Mouse (Mus musculus) cerebellum, adult 2 months (tissue): ENCODE results near the gene Myo3b. TPM values are rescaled to one million over a fixed set of nuclear protein-coding genes. Genes with fewer than 3 reads are reported as not detected.

Experiments
- DNase-seq, 2 experiments: peaks; one replicate each; pipeline ENCODE4 v3.0.0; 2021
- H3K27ac ChIP-seq: fragments of 200-500 bp; 2 replicates; pipeline ENCODE4 v1.5.1; 2012; ENCODE audit warnings: low read length, control low read depth, inconsistent platforms; ENCODE audit not compliant: insufficient read depth
- H3K27me3 ChIP-seq: fragments of 200-500 bp; 2 replicates; pipeline ENCODE4 v1.6.1; 2012; ENCODE audit warnings: inconsistent platforms, mild to moderate bottlenecking, low read length, moderate library complexity; ENCODE audit not compliant: control insufficient read depth, insufficient read depth
- H3K4me1 ChIP-seq: fragments of 200-500 bp; 2 replicates; pipeline ENCODE4 v1.6.1; 2011; ENCODE audit warnings: low read length; ENCODE audit not compliant: control insufficient read depth, insufficient read depth
- H3K4me3 ChIP-seq: fragments of 200-500 bp; replicated peaks from 2 replicates; pipeline ENCODE3; 2011; ENCODE audit warnings: mild to moderate bottlenecking, low read depth, low read length, control low read depth; ENCODE audit not compliant: insufficient read depth
- CTCF ChIP-seq: fragments of 200-500 bp; IDR thresholded peaks from 2 replicates; pipeline ENCODE4 v1.5.1; 2011; ENCODE audit warnings: low read depth, mild to moderate bottlenecking, control low read depth, low read length, moderate library complexity, borderline replicate concordance; ENCODE audit not compliant: insufficient read depth
- POLR2A ChIP-seq: fragments of 200-500 bp; IDR thresholded peaks from 2 replicates; pipeline ENCODE4 v1.6.1; 2011; ENCODE audit warnings: low read length, control low read depth, borderline replicate concordance; ENCODE audit not compliant: insufficient read depth
- WGBS: fragments of 180-500 bp; shearing (Covaris S2); methylation state at CpG from one replicate; pipeline ENCODE4 v1.1.7; 2018; 5-methylcytosine and 5-hydroxymethylcytosine counted together
- polyA plus RNA-seq: library from polyadenylated mRNA; depleted of rRNA; stranded (reverse); fragments of >200 nt; gene quantifications from 2 replicates; pipeline ENCODE4 v1.2.3, GENCODE M21; 2012

Gene Myo3b
- polyA plus RNA-seq, 1 experiment = 0.08 TPM

DNA sequence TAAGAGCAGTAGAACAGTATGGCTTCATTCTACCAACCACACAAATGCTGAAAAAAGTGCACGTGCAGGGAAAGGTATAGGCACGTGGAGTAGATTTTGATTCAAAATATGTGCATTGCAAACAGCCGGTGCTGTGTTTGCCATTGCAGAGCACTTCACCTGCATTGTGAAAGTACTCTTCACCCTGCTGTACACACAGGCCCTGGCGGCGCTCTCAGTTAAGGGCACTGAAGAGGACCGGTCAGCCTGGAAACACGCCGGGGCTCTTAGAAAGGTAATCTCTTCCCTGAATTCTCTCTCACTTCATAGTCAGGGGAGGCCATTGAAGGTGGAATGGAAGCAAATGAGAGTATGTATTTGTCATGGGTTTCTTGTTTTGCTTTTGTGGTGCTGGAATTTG lies 26.0 kb upstream of the Myo3b start:
- Histone ChIP-seq H3K27ac (no peak overlapping the region), H3K4me1 (no peaks in the 10 kb centered on the region), H3K4me3 (no peak overlapping the region), H3K27me3 (no peaks in the 10 kb centered on the region)
- WGBS = 96% methylated on average over 8 of the region's 8 CpGs
- DNase-seq = no peak
- TF ChIP-seq CTCF = no peak

DNA sequence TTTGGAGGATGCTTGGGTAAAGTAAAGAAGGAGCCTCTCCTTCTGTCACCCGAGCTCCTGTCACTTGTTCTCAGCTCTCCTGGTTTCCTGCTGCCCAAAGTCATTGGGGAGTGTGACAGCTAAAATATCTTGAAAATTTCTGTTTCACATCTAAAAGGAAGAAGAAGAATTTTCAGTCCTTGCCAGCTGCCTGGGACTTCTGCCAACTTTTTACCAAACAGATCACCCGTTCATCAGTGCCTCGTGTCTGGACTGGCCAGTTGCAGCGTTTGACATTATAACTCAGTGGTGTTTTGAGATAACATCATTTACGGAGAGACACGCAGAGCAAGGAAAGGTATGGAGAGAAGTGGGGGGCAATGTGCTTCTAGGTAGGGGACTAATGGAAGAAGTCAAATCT lies 20.7 kb upstream of the Myo3b start:
- DNase-seq = peak; percentile 26 to 36
- TF ChIP-seq POLR2A (no peak), CTCF (no peak)
- Histone ChIP-seq H3K4me1 (no peaks in the 10 kb centered on the region), H3K4me3 (no peak overlapping the region), H3K27ac (no peak overlapping the region), H3K27me3 (no peaks in the 10 kb centered on the region)
- 19% methylated on average over 6 of the region's 6 CpGs for WGBS

DNA sequence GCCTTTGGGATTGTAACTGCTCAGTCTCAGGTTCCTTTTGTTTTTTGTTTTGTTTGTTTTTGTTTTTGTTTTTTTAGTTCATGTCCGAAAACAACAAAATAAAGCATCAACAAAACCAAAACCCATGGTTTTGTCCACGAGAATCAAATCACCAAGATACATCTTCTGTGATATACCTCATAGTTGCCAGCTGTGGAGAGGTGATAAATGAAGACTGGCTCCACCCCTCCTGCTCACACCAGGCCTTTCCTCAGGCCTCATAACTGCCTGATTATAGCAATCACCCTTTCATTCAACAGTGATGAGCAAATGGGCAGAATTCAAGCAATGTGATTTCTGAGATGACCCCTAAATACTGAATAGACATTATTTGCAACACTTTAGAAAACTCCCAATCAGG lies 14.5 kb upstream of the Myo3b start:
- no peaks in the 10 kb centered on the region for H3K4me1 ChIP-seq
- 98% methylated on average over 2 of the region's 2 CpGs for WGBS
- no peak for TF ChIP-seq CTCF
- TF ChIP-seq POLR2A = no peak
- H3K4me3 ChIP-seq = no peak overlapping the region
- no peaks in the 10 kb centered on the region for H3K27me3 ChIP-seq
- DNase-seq = no peak
- H3K27ac ChIP-seq = no peak overlapping the region

DNA sequence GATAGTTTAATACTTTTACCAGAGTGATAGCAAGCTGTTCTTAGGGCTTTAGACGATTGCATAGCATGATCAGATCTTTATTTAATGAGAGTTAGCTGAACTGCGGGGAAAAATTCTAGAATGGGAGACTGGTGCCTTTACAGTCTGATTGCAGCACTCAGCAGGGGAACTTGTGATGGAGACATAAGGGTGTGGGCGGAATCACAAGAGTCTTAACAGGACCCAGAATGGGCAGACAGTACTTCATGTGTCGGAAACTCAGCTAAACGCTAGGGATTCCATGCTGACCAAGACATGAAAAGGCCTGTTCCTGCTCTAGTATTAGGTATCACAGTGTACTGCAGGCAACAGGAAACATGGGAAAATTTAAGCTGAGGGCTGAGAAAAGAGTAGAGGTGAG lies 13.2 kb upstream of the Myo3b start:
- no peak overlapping the region for H3K27ac ChIP-seq

DNA sequence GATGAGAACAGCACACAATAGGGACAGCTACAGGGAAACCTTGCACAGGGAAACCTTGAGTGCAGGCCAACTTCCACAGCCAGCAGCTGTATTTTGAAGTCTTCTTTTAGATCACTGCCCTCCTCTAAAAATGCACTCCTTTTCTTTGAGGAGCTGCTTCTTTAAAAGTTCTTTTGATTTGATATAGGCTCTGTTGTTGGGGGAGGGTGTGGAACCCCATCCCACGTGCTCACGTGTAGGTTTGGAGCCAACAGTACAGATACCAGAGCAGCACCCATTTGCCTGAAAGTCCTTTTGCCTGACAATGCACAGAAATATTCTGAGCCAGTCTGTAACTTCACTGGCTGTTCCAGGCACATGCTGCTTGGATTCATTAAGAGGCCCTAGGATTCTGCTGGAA lies 7.5 kb upstream of the Myo3b start:
- Histone ChIP-seq H3K4me1 (no peaks in the 10 kb centered on the region), H3K27ac (no peak overlapping the region), H3K27me3 (no peaks in the 10 kb centered on the region), H3K4me3 (no peak overlapping the region)
- no peak for TF ChIP-seq POLR2A
- no peak for TF ChIP-seq CTCF
- no peak for DNase-seq
- 48% methylated on average over 2 of the region's 2 CpGs for WGBS

More for the DNA sequence above, 13.2 kb upstream of the Myo3b start:
- H3K27me3 ChIP-seq = no peaks in the 10 kb centered on the region
- 90% methylated on average over 5 of the region's 5 CpGs for WGBS
- no peak for DNase-seq
- H3K4me3 ChIP-seq = no peak overlapping the region
- TF ChIP-seq POLR2A (no peak), CTCF (no peak)
- no peaks in the 10 kb centered on the region for H3K4me1 ChIP-seq

DNA sequence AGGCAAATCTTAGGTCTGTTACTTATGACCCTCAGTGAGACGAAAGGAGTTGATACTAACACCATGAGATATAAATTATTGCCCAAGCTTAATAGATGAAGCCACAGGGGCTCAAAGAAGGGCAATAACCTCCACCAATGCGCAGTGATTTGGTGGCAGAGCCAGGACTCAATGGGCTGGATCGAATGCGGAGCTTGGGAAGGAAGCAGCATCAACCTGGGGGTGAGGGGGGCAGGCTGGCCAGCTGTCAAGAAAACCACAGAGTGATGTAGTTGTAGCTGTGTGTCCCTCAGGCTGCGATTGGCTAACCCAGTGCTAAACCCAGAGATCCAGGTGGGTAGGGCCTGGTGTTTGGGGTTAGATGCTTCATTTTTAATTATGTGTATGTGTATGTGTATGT lies 4.0 kb upstream of the Myo3b start:
- Histone ChIP-seq H3K4me3 (no peak overlapping the region), H3K4me1 (no peaks in the 10 kb centered on the region), H3K27me3 (no peaks in the 10 kb centered on the region), H3K27ac (no peak overlapping the region)
- TF ChIP-seq CTCF (no peak), POLR2A (no peak)
- WGBS = 58% methylated on average over 5 of the region's 5 CpGs
- DNase-seq = no peak

DNA sequence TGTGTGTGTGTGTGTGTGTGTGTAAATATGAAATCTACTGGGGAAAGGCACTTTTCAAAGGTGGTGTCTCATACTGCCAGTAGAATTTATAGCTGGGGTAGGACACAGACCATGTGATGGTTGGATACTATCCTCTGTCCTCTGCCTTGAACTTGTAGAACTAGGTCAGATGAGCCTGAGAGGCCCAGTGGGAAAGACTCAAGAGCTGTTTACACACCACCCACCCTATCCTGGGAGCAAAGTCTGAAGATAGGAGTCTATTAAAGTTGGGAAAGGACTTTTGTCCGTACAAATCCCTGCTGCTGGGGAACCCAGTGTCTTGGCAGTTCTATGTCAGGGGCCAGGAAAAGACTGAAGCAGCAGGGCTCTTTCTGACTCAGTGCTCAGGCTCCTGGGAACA lies 3.6 kb upstream of the Myo3b start:
- no peak for TF ChIP-seq POLR2A
- no peak for TF ChIP-seq CTCF
- WGBS = 38% methylated on average over 1 of the region's 1 CpGs

DNA sequence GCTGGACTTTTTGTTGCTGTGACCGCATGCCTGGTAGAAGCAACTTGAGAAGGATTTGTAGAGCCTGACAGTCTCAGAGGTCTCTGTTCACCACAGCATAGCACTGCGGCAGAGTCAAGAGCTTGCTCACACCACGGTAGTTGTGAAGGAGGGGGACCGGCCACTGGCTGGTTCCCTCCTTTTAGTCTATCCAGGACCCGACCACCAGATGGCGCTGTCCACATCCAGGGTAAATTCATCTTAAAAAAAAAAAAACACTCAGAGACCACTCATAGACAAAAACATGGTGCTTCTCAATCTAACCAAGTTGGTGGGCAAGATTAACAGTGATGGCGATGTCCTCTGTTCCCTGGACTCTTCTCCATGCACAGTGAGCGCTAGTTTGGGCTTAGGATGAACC lies 1.7 kb upstream of the Myo3b start:
- Histone ChIP-seq H3K27me3 (no peaks in the 10 kb centered on the region), H3K27ac (no peak overlapping the region), H3K4me3 (no peak overlapping the region), H3K4me1 (no peaks in the 10 kb centered on the region)
- no peak for TF ChIP-seq POLR2A
- no peak for TF ChIP-seq CTCF
- 79% methylated on average over 8 of the region's 8 CpGs for WGBS
- DNase-seq = no peak

More for the DNA sequence above, 3.6 kb upstream of the Myo3b start:
- DNase-seq = no peak
- Histone ChIP-seq H3K27ac (no peak overlapping the region), H3K4me3 (no peak overlapping the region), H3K4me1 (no peaks in the 10 kb centered on the region), H3K27me3 (no peaks in the 10 kb centered on the region)

DNA sequence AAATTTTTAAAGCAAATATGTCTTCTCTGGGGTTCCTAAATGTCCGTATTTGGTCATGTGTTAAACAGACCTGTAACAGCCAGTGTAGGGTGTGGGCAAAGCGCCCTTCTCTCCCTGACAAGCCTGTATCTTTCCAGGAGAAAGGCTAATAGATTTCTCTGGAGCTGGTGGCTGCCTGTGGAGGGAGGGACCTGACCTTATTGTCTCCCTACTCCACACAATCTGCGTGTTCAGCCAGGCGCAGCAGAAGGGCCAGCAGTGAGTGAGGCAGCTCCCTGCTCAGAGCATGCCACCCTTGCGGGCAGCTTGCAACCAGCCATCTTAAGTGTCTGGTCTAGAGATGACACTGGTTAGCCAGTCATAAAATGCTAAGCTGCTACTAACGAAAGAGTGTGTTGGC lies 5.5 kb downstream of the Myo3b start:
- no peak for DNase-seq
- no peak for TF ChIP-seq CTCF
- no peak for TF ChIP-seq POLR2A
- 21% methylated on average over 6 of the region's 6 CpGs for WGBS
- Histone ChIP-seq H3K27me3 (no peaks in the 10 kb centered on the region), H3K4me3 (no peak overlapping the region), H3K4me1 (no peaks in the 10 kb centered on the region), H3K27ac (no peak overlapping the region)
